Mouse (Mus musculus): ENCODE data around the gene Pou3f3.

Gene Pou3f3

DNA sequence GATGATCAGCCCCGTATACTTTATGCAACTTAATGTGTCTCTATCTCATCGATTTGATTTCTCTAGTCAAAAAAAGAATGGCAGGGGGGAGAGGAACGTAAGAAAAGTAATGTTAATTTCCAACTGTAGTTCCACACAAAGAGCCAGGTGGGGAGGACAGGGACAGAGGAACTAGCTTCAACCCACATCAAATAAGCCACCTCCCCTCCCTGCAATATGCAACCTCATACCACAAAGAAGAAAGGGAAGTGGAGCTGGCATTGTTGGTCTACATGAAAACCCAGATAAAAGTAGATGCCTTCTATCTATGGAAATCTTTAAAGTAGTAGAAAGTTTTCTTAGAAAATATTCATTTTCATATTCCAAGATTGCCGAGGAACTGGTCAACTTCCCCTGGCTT is 14.7 kb downstream of the Pou3f3 start:
- DNase-seq (ENCODE audit: low spot score in 2 of 2), result no peak

DNA sequence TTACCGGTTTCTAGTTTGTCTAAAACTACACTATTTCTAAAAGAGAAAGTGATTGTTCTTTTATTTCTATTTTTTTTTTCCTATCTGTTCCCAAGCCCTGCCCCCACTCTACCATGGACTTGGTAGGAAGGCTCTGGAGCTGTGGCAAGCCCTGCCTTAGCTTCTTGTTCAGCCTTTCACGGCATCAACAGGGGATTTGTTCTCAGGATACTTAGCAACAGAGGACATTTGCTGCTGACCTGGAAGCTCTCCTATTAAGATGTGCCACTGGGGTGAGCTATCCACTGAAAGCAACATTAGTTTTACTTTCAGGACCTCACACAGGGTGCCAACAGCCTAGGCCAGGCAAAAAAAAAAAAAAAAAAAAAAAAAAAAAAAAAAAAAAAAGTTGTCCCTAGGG is 15.4 kb downstream of the Pou3f3 start:
- no peak for DNase-seq (ENCODE audit: low spot score in 2 of 2)

DNA sequence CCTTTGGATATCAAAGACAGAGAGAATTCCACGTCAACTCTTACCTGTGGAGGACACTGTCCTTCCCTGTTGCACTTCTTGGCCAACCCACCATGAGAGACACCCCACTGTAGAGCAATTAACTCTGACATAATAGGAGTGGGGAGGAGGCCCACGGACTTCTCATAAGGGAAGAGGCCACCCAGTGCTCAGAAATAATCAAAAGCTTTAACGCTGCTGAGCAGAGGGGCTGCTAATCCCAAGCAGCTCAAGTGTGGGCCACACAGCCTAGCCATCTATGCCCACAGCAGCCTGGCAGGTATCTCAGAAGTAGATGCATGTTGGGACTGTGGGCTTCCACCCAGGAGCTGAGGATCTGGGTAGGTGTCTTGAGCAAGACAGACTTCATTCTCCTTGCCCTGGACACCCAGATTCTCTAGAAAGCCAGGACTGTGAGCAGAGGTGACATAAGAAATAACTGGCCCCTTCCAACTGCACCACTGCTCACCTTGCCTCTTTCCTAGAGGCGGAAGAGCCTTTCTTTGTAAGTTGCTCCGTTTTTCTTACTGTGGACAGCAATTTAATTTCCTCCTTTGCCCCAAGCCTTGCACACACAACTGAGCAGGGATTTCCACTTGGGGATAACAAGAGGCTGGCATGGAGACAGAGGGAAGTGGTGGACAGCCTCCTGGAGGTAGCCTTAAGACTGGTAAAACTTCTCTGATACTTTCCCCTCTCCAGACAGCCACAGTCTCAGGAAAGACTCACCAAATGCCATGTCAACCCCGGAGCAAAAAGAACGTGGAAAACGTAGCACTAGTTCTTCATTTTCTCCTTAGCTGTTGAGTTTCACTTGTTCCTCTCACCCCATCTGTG is 16.1 kb downstream of the Pou3f3 start:
- no peak for DNase-seq (ENCODE audit: low spot score in 2 of 2)

DNA sequence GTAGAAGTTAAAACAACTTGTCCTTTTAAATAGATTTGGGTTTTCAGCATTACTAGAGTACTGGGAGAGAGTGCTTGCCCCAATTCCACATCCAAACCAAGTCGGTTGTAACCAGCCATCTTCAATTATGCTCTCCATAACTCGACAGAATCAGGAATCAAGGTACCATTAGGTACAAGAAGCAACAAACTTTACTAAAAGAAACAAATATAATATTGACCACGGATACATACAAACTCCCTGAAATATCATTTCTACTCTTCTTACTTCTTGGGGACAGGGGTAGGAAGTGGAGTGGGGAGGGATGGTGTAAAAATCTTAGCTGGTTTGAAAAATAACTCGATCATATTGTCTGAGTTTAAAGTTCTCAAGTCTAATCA is 16.7 kb downstream of the Pou3f3 start:
- no peak for DNase-seq (ENCODE audit: low spot score in 2 of 2)

DNA sequence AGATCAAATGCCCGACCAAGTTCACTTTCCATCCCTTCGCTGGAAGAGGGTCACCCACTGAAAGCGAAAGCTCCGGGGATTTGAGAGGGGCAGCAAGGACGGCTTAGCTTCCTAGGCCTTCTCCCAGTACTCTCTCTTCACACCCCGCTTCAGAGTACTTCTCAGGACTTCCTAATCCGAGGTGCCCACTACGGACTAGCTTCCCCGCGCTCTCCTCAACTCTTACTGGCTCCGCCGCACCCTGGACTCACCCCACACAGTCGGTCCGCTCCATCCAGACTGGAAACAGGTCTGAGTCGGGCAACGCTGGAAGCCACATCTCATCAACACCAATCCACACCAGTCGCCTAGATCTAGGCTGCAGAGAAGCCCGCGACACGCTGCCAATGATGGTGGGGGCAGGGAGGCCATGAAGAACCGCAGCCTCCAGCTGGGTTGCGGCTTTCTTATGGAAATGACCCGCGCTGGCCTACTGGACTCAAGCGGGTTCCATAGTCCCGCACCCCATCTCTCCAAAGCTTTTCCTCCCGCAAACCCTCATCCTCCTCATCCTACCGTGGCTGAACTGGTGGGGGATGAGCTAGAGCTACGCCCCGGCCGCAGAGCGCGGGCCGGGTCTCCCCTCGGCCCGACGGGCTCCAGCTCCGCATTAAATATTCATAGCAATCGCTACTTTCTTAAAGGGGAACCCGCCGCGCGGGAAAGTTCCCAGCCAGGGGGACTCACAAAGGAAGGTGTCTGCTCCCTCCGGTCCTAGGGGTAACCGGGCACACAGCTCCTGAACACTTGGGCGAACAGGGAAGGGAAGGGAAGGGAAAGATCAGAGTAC is 17.8 kb downstream of the Pou3f3 start:
- no peak for DNase-seq (ENCODE audit: low spot score in 2 of 2)

DNA sequence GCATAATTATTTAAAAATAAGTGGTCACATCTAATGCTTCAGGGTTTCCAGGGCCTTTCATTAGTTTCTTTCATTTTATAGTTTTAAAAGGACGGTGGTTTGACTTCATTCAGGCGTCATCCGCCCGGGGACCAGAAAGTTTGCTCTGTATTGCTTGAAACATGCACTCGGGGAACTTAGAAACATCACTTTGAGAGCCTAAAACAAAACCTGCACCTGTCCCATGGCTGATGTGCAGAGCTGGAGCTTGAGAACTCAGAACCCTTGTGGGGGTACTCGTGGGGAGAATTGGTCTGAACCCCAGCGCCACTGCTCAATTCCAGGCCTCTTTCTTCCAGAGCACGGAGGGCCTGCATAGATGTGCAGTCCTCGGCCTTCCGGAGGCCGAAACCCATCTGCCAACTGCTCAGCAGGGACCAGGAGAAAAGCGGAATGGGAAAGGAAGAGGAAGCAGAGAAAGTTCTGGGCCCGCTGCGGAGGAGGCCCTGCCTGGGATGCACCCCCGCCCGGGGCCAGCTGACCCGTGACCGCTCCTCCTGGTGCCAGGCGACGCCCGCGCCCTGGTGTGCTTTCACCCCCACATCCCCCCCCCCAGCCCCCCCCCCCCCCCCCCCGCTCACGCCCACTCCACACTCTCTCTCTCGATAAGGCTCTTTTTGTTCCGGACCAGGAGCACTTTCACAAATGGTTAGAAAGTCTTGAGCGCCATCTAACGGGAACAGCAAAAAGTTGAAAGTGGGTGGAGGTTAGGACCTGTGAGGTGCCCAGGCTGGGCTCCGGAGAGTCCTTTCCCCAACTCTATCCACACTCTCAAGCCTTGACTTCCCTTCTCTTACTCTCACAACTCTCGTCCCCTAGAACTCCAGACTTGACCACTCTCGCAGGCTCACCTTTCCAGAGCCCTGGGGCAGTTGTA is 18.7 kb downstream of the Pou3f3 start:
- DNase-seq (ENCODE audit: low spot score in 2 of 2), result peak; percentile 13 to 22

DNA sequence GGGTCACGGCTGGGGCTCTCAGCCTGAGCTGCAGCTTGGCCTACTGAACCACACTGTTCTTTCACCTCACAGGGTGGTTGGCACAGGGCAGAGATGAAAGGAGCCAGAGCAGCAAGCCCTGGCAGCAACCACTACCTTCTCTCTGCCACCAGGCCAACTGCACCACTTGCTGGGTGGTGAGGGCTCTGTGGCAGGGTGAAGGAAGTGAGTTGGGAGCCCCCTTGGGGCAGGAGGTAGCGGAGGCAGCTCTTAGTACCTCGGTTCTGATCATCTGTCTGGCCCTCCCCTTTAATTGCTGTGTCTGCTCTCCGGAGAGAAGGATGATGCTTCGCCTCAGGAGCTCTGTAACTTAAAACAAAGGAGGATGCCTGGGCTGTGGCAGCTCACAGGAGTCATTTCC is 23.0 kb downstream of the Pou3f3 start:
- no peak for DNase-seq (ENCODE audit: low spot score in 2 of 2)

DNA sequence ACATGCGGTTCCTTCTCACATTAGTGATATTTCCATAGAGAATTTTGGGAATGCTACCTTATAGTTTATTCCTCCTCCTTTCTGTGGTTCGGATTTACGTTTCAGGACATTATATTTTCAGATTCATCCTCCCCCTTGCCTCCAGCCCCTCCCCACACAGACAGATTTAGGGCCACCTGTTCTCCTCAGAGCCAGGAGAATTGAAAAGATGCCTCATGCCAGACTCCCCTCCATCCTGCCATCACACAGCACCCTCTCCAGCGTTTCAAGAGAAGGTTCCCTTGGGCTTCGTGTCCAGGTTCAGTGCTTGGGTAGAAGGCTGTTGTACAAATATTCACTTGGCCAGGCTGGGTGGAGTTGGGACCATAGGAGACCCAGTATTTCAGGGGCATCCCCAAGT is 25.8 kb downstream of the Pou3f3 start:
- DNase-seq (ENCODE audit: low spot score in 2 of 2), result no peak

DNA sequence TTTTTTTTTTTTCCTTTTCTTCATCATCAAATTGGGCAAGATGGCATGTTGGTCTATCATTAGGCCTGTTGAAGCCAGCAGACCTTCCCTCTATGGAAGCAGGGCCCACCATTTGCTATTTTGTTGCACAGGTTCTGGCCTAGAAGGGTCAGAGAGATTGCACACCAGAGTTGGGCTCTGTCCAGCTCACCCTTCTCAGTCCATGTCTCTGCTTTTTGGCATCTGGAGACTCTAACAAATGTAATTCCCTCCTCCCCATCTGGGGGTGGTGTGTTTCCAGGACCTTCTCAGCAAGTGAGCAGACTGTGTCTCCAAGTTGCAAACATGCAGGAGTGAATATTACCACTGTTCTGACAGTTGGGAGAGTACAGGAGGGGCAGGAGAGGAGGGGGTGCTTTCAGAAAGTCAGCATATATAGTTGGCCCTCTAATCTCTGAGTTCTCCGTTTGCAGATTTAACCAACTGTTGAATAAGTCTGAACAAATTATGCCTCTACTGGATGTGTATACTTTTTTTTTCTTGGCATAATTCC is 28.3 kb downstream of the Pou3f3 start:
- no peak for DNase-seq (ENCODE audit: low spot score in 2 of 2)

DNA sequence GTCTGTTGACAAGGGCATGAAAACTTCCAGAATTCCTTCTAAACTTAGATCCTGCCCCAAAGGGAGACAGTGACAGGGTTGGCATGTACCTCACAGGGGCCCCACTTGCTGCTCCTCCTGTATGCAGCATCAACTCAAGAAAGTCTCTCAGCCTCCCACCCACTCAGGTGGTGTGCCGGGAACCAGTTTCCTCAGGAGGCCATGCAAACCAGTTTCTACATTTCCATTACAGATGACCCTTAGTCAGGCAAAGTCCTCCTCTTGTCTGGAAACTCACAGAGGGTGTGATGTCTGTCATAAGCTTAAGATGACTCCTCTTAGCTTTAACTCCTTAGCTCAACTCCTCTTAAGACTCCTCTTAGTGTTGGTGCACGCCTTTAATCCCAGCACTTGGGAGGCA is 29.3 kb downstream of the Pou3f3 start:
- DNase-seq (ENCODE audit: low spot score in 2 of 2), result no peak

DNA sequence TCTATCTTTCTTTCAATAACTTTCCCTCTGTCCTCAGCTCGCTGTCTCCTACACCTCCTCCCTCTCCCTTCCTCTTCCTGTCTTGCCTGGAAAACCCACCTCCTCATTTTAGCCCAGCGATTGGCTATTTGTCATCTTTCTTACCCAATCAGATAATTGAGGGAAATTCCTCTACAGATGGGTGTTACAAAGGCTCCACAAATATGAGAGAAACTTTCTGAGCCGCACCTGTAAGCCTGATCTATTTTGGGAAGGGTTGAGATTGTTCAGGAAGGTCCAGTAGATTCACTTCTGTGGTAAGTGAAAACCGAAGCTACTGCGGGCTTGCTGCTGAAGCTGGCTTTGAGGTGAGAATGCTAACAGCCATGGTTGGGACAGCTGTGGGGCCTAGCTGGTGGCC is 31.6 kb downstream of the Pou3f3 start:
- DNase-seq (ENCODE audit: low spot score in 2 of 2), result no peak

DNA sequence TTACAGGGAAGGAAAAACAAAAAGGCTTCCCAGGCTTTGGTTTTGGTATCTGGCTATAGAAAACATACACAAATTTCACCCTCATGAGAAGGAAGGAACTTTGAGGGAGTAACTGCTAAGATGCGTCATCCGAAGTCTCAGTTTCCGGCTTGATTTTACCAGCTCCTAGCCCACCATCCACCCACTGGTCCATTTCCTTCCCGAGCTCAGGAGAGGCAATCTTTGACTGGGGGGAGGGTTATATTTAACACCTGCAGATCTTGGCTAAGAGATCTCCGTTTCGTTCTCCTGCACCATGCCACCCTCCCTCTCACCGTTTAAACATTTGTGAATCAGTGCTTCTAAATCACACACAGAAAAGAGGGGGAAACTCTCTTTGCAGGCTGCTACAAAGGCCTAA is 32.1 kb downstream of the Pou3f3 start:
- no peak for DNase-seq (ENCODE audit: low spot score in 2 of 2)

DNA sequence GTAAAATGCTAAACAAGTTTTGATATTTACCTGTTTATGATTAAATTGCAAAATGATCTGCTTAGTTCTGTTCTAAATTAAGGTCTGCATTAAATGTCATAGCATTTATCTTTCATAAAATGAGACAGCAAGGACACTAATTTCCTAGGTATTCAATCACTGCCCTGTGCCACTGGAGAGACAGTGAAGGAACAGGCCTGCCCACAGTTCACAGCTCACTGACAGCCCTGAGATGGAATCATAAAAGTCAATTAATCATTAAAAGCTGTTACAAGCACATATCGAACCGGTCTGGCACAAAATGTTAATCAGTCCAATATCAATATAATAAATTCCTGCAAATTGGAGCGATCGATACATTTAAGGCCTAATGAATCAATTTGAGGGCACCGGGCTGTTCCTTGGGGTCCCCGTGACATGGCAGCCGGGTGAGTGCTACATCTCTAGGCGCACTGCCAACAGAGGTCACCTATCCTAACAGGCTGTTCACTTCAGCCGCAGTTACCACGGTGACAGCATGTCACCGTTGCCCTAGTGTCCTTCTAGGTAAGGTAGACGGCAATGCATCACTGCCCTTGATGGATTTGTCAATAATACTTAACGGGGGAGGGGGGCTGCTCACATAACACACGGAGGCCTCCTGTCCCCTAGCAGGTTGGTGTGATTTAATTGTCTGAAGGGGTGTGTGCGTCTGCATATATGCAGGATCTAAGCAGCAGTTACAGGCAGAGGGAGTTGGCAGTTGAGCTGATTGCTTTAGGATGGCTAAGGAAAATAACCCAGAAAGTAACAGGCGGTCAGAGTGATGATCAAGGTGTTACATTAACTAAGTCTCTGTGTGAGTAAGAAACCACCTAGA is 46.0 kb downstream of the Pou3f3 start:
- DNase-seq (ENCODE audit: low spot score in 2 of 2), result no peak

DNA sequence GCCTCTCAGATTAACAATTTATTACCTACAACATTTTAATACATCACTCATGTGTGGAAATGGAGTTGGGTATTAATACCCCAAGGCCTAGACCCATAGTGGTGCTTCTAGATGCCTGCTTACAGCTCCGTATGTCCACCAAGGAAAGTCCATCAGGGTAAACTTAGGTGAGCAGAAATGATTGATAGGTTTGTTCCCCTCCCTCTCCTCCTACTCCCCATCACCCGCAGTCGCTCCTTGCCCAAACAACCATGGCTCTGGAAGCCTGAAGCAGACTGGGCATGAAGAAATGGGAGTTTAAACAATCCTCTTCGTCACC is 46.6 kb downstream of the Pou3f3 start:
- no peak for DNase-seq (ENCODE audit: low spot score in 2 of 2)

DNA sequence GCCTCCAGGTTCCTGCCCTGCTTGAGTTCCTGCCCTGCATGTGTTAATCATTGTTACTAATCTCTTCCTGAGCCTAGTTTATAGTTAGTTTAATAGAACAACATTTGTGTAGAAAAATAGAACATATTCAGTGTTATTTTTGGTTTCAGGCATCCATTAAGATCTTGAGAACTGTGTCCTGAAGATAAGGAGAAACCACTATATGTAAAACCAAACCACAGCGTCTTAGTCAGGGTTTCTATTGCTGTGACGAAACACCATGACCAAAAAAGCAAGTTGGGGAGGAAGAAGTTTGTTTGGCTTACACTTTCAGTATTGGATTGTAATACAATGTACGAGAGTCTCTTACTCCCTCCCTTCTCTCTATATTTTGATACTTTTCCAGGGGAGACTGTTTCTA is 49.5 kb downstream of the Pou3f3 start:
- DNase-seq (ENCODE audit: low spot score in 2 of 2), result no peak

DNA sequence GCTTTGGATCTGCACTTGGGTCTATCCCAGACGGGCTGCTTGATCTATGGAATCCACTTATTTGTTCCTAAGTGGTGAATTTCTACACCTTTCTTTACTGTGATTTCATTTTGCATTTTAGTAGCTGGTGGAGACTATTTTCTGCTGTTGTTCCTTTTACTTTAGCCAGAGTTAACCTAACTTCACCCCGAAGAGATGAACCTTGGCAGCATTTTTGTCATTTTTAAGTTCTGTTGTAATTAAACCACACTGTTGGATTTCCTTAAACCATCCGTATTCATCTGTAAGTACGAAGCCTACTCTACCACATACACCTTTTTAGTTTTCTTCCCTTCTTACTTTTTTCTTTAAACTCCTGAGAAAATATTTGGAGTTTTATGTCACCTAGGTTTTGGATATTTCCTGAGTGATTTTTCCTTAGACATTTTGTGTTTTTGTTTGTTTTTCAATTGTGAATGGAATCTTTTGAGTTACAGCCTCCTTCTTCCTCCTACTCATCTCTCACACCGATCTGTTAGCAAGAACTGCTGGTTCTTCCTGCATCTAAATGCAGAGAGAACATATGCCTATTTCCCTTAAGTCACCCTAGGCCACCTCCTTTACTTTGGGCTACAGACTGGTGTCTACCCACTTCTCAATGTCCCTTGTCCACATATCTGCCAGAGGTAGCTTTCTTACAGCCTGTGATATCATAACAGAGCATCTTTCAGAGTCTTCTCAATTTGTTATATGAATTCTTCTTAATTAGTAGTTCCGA is 54.1 kb downstream of the Pou3f3 start:
- no peak for DNase-seq (ENCODE audit: low spot score in 2 of 2)

All from heart, adult 9 months (tissue).